Mouse (Mus musculus): Measurements from ENCODE around the gene Mnd1. TPM values are rescaled to one million over a fixed set of nuclear protein-coding genes. Genes with fewer than 3 reads are reported as not detected.

Gene Mnd1
- polyA plus RNA-seq, 1 experiment from 2014 or later, result 10.7 TPM

GRCm38 (mm10) chr3:84061523-84062453 is 93.8 kb downstream of the Mnd1 start:
- ATAC-seq (ENCODE audit: low FRiP score, low TSS enrichment), result no peak; the same call in 1 of the 2 replicates

GRCm38 (mm10) chr3:84060946-84061345 is 94.6 kb downstream of the Mnd1 start:
- no peak overlapping the region for H3K4me2 ChIP-seq (replicated peaks; ENCODE audit: low read depth)
- H3K4me3 ChIP-seq (ENCODE audit: low read depth, low read length), result no peak overlapping the region
- H3K9ac ChIP-seq (ENCODE audit: low read length), result no peak overlapping the region
- no peaks in the 10 kb centered on the region for H3K9me3 ChIP-seq (ENCODE audit: control insufficient read depth, low read length)
- ATAC-seq (ENCODE audit: low FRiP score, low TSS enrichment) (no peak), DNase-seq (ENCODE audit: low spot score) (no peak)
- no peak overlapping the region for H3K27ac ChIP-seq (replicated peaks)
- no peaks in the 10 kb centered on the region for H3K27me3 ChIP-seq (ENCODE audit: control insufficient read depth, insufficient read depth, low read length)
- WGBS, result 87% methylated on average over 5 of the region's 5 CpGs
- TF ChIP-seq CTCF (IDR thresholded peaks at IDR 0.05; ENCODE audit: low read depth) (no peak), EP300 (optimal IDR thresholded peaks at IDR 0.05) (no peak)
- H3K36me3 ChIP-seq (ENCODE audit: control insufficient read depth, insufficient read depth, low read length), result no peaks in the 10 kb centered on the region
- no peaks in the 10 kb centered on the region for H3K4me1 ChIP-seq (replicated peaks; ENCODE audit: control insufficient read depth, insufficient read depth)

More at GRCm38 (mm10) chr3:84061523-84062453, 93.8 kb downstream of the Mnd1 start:
- Histone ChIP-seq H3K4me3 (ENCODE audit: low read depth, low read length) (no peak overlapping the region), H3K27me3 (ENCODE audit: control insufficient read depth, insufficient read depth, low read length) (no peaks in the 10 kb centered on the region), H3K4me1 (replicated peaks; ENCODE audit: control insufficient read depth, insufficient read depth) (no peaks in the 10 kb centered on the region), H3K9me3 (ENCODE audit: control insufficient read depth, low read length) (no peaks in the 10 kb centered on the region), H3K9ac (ENCODE audit: low read length) (no peak overlapping the region), H3K4me2 (replicated peaks; ENCODE audit: low read depth) (no peak overlapping the region), H3K36me3 (ENCODE audit: control insufficient read depth, insufficient read depth, low read length) (no peaks in the 10 kb centered on the region), H3K27ac (replicated peaks) (peak overlapping the region; percentile 30; the same call in 1 of the 2 replicates)
- WGBS, result 60% methylated on average over 13 of the region's 13 CpGs
- TF ChIP-seq CTCF (IDR thresholded peaks at IDR 0.05; ENCODE audit: low read depth) (no peak), EP300 (optimal IDR thresholded peaks at IDR 0.05) (no peak)
- DNase-seq (ENCODE audit: low spot score), result no peak

- WGBS, result 35% methylated on average over 4 of the region's 4 CpGs
- no peaks in the 10 kb centered on the region for H3K9me3 ChIP-seq (ENCODE audit: control insufficient read depth, low read length)
- H3K4me2 ChIP-seq (replicated peaks; ENCODE audit: low read depth), result no peak overlapping the region
- no peaks in the 10 kb centered on the region for H3K27me3 ChIP-seq (ENCODE audit: control insufficient read depth, insufficient read depth, low read length)
- H3K4me3 ChIP-seq (ENCODE audit: low read depth, low read length), result no peak overlapping the region
- H3K36me3 ChIP-seq (ENCODE audit: control insufficient read depth, insufficient read depth, low read length), result no peaks in the 10 kb centered on the region
- ATAC-seq (ENCODE audit: low FRiP score, low TSS enrichment), result no peak
- TF ChIP-seq EP300 (optimal IDR thresholded peaks at IDR 0.05) (no peak), CTCF (IDR thresholded peaks at IDR 0.05; ENCODE audit: low read depth) (no peak)
- no peaks in the 10 kb centered on the region for H3K4me1 ChIP-seq (replicated peaks; ENCODE audit: control insufficient read depth, insufficient read depth)
- no peak overlapping the region for H3K9ac ChIP-seq (ENCODE audit: low read length)
- DNase-seq (ENCODE audit: low spot score), result no peak
- no peak overlapping the region for H3K27ac ChIP-seq (replicated peaks)
These were observed 95.5 kb downstream of the Mnd1 start for GRCm38 (mm10) chr3:84060128-84060527.

GRCm38 (mm10) chr3:84059676-84060075 is 95.9 kb downstream of the Mnd1 start:
- H3K4me2 ChIP-seq (replicated peaks; ENCODE audit: low read depth), result no peak overlapping the region
- no peak overlapping the region for H3K27ac ChIP-seq (replicated peaks)
- H3K27me3 ChIP-seq (ENCODE audit: control insufficient read depth, insufficient read depth, low read length), result no peaks in the 10 kb centered on the region
- no peaks in the 10 kb centered on the region for H3K4me1 ChIP-seq (replicated peaks; ENCODE audit: control insufficient read depth, insufficient read depth)
- no peak for DNase-seq (ENCODE audit: low spot score)
- H3K4me3 ChIP-seq (ENCODE audit: low read depth, low read length), result no peak overlapping the region
- ATAC-seq (ENCODE audit: low FRiP score, low TSS enrichment), result no peak
- H3K36me3 ChIP-seq (ENCODE audit: control insufficient read depth, insufficient read depth, low read length), result no peaks in the 10 kb centered on the region
- no peaks in the 10 kb centered on the region for H3K9me3 ChIP-seq (ENCODE audit: control insufficient read depth, low read length)
- TF ChIP-seq EP300 (optimal IDR thresholded peaks at IDR 0.05) (no peak), CTCF (IDR thresholded peaks at IDR 0.05; ENCODE audit: low read depth) (no peak)
- H3K9ac ChIP-seq (ENCODE audit: low read length), result no peak overlapping the region
- 37% methylated on average over 4 of the region's 4 CpGs for WGBS

GRCm38 (mm10) chr3:84059261-84059660 is 96.3 kb downstream of the Mnd1 start:
- Histone ChIP-seq H3K36me3 (ENCODE audit: control insufficient read depth, insufficient read depth, low read length) (no peaks in the 10 kb centered on the region), H3K27me3 (ENCODE audit: control insufficient read depth, insufficient read depth, low read length) (no peaks in the 10 kb centered on the region), H3K27ac (replicated peaks) (no peak overlapping the region), H3K9ac (ENCODE audit: low read length) (no peak overlapping the region), H3K4me3 (ENCODE audit: low read depth, low read length) (no peak overlapping the region), H3K4me1 (replicated peaks; ENCODE audit: control insufficient read depth, insufficient read depth) (no peaks in the 10 kb centered on the region), H3K4me2 (replicated peaks; ENCODE audit: low read depth) (no peak overlapping the region), H3K9me3 (ENCODE audit: control insufficient read depth, low read length) (no peaks in the 10 kb centered on the region)
- TF ChIP-seq CTCF (IDR thresholded peaks at IDR 0.05; ENCODE audit: low read depth), result no peak
- no peak for TF ChIP-seq EP300 (optimal IDR thresholded peaks at IDR 0.05)
- no peak for DNase-seq (ENCODE audit: low spot score)
- no peak for ATAC-seq (ENCODE audit: low FRiP score, low TSS enrichment)
- 25% methylated on average over 13 of the region's 13 CpGs for WGBS

GRCm38 (mm10) chr3:84048729-84049175 is 106.8 kb downstream of the Mnd1 start:
- Histone ChIP-seq H3K27ac (replicated peaks) (no peak overlapping the region), H3K36me3 (ENCODE audit: control insufficient read depth, insufficient read depth, low read length) (no peaks in the 10 kb centered on the region), H3K9me3 (ENCODE audit: control insufficient read depth, low read length) (no peaks in the 10 kb centered on the region), H3K4me1 (replicated peaks; ENCODE audit: control insufficient read depth, insufficient read depth) (0 out of 2 replicates have a peak, but pooled peaks cover 4% of the 10 kb centered on the region), H3K4me3 (ENCODE audit: low read depth, low read length) (no peak overlapping the region), H3K27me3 (ENCODE audit: control insufficient read depth, insufficient read depth, low read length) (no peaks in the 10 kb centered on the region), H3K9ac (ENCODE audit: low read length) (peak overlapping the region; percentile 23; the same call in 1 of the 2 replicates), H3K4me2 (replicated peaks; ENCODE audit: low read depth) (0 out of 2 replicates have a peak overlapping the region, but pooled peaks have one; percentile 3)
- 13% methylated on average over 9 of the region's 9 CpGs for WGBS
- DNase-seq (ENCODE audit: low spot score), result peak; percentile 31
- TF ChIP-seq CTCF (IDR thresholded peaks at IDR 0.05; ENCODE audit: low read depth), result peak; percentile 67
- no peak for TF ChIP-seq EP300 (optimal IDR thresholded peaks at IDR 0.05)
- peak; percentile 75; the same call in 1 of the 2 replicates for ATAC-seq (ENCODE audit: low FRiP score, low TSS enrichment)
